In the genomic region with DNA sequence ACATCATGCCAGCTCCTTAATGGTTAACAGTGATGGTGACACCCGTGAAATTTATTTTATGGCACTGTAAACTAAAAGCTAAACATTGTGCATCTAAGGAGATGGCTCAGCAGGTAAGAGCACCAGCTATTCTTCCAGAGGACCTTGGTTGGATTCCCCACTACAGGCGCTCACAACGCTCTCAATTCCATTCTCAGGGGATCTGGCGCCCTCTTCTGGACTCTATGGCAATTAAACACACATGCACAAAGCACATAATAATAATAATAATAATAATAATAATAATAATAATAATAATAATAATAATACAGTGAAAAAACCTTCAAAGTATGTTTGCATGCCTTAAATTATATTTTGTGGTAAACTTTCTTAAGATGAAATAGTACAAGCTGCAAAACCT, we compare ENCODE assay signal across 12 mouse cellular contexts. TPM values are rescaled to one million over a fixed set of nuclear protein-coding genes. Genes with fewer than 3 reads are reported as not detected.
A peak's percentile ranks its signal among the peaks of the same experiment; 100 is the strongest.
DNase-seq lines count a peak whose midpoint lies in the region; ATAC-seq and TF ChIP-seq lines count a peak whose summit lies in the region.
"Had no signal": no experiment of that assay in that cellular context is flagged by ENCODE, and none has a peak within 500 bp of the region (broad histone marks: within the 10 kb centered on the region; RNA-seq: fewer than 3 reads in every experiment).

No protein-coding gene starts in this region.

- H3K4me1 ChIP-seq in liver, embryonic 14.5 days (replicated peaks; ENCODE audit: control insufficient read depth in 2 of 2, insufficient read depth in 2 of 2, low read length in 1 of 2) = no peaks in the 10 kb centered on the region
- no peaks in the 10 kb centered on the region for H3K4me1 ChIP-seq in liver, embryonic 12.5 days
- peaks cover 5% of the 10 kb centered on the region; the same call in 1 of the 2 replicates for H3K4me1 ChIP-seq in limb, embryonic 15.5 days
- H3K4me1 ChIP-seq: embryonic facial prominence, embryonic 13.5 days; heart, embryonic 15.5 days; liver, embryonic 15.5 days had no signal

- 22% methylated on average over 4 of the region's 4 CpGs for WGBS in liver, embryonic 14.5 days (ENCODE audit: insufficient replicate concordance)
- 21% methylated on average over 4 of the region's 4 CpGs for WGBS in liver, embryonic 12.5 days (ENCODE audit: insufficient replicate concordance)
- WGBS in limb, embryonic 15.5 days = 27% methylated on average over 4 of the region's 4 CpGs

- H3K9ac ChIP-seq in liver, embryonic 14.5 days (replicated peaks) = no peak overlapping the region
- no peak overlapping the region for H3K9ac ChIP-seq in liver, embryonic 12.5 days
- no peak overlapping the region for H3K9ac ChIP-seq in limb, embryonic 15.5 days
- H3K9ac ChIP-seq: embryonic facial prominence, embryonic 13.5 days; heart, embryonic 15.5 days; liver, embryonic 15.5 days had no signal

- DNase-seq in cerebellum, postnatal 36 days = peak; percentile 9 to 15
- DNase-seq in liver, embryonic 14.5 days (ENCODE audit: low read depth in 3 of 3, low spot score in 3 of 3) = no peak
- peak; percentile 71 for DNase-seq in R1 (ENCODE audit: low read depth, low spot score)
- no peak for DNase-seq in right cerebral cortex, adult 2 months (ENCODE audit: low spot score in 2 of 2)

- no peak overlapping the region for H3K4me3 ChIP-seq in liver, embryonic 14.5 days (ENCODE audit: insufficient read depth in 1 of 2, low read depth in 2 of 2, low read length in 2 of 2)
- no peak overlapping the region for H3K4me3 ChIP-seq in liver, embryonic 12.5 days
- no peak overlapping the region for H3K4me3 ChIP-seq in limb, embryonic 15.5 days
- H3K4me3 ChIP-seq: embryonic facial prominence, embryonic 13.5 days; heart, embryonic 15.5 days; liver, embryonic 15.5 days had no signal

- TF ChIP-seq CTCF in liver, embryonic 14.5 days (IDR thresholded peaks at IDR 0.05; ENCODE audit: low read depth) = peak; percentile 37; the same call in 1 of the 2 replicates

- ATAC-seq in cerebellum, adult (ENCODE audit: insufficient number of reproducible peaks, low FRiP score, low TSS enrichment) = no peak
- no peak for ATAC-seq in liver, embryonic 14.5 days (ENCODE audit: insufficient read depth)
- ATAC-seq in liver, embryonic 12.5 days = no peak
- ATAC-seq in limb, embryonic 15.5 days (ENCODE audit: insufficient number of reproducible peaks, low FRiP score, low TSS enrichment, low read depth) = no peak
- no peak; the same call in 1 of the 2 replicates for ATAC-seq in megakaryocyte progenitor cell, adult 5-6 weeks (replicated peaks; ENCODE audit: poor library complexity)

- no peak overlapping the region for H3K4me2 ChIP-seq in liver, embryonic 14.5 days (ENCODE audit: low read depth)
- no peak overlapping the region for H3K4me2 ChIP-seq in liver, embryonic 12.5 days
- H3K4me2 ChIP-seq in limb, embryonic 15.5 days = 0 out of 2 replicates have a peak overlapping the region, but pooled peaks have one; percentile 25
- H3K4me2 ChIP-seq: embryonic facial prominence, embryonic 13.5 days; heart, embryonic 15.5 days; liver, embryonic 15.5 days had no signal

- H3K27me3 ChIP-seq in liver, embryonic 14.5 days (ENCODE audit: control insufficient read depth, insufficient read depth, low read length) = no peaks in the 10 kb centered on the region
- no peaks in the 10 kb centered on the region for H3K27me3 ChIP-seq in liver, embryonic 12.5 days (replicated peaks)
- H3K27me3 ChIP-seq in limb, embryonic 15.5 days = no peaks in the 10 kb centered on the region
- H3K27me3 ChIP-seq: embryonic facial prominence, embryonic 13.5 days; heart, embryonic 15.5 days; liver, embryonic 15.5 days had no signal

- no peak overlapping the region for H3K27ac ChIP-seq in liver, embryonic 14.5 days
- no peak overlapping the region for H3K27ac ChIP-seq in liver, embryonic 12.5 days
- H3K27ac ChIP-seq in limb, embryonic 15.5 days = no peak overlapping the region
- H3K27ac ChIP-seq: embryonic facial prominence, embryonic 13.5 days; heart, embryonic 15.5 days; liver, embryonic 15.5 days had no signal

- no peak for TF ChIP-seq EP300 in liver, embryonic 14.5 days (IDR thresholded peaks at IDR 0.05; ENCODE audit: low read depth)

- no peaks in the 10 kb centered on the region for H3K9me3 ChIP-seq in liver, embryonic 14.5 days (ENCODE audit: control insufficient read depth, low read length)
- no peaks in the 10 kb centered on the region for H3K9me3 ChIP-seq in liver, embryonic 12.5 days (replicated peaks)
- no peaks in the 10 kb centered on the region for H3K9me3 ChIP-seq in limb, embryonic 15.5 days
- H3K9me3 ChIP-seq: embryonic facial prominence, embryonic 13.5 days; G1E; heart, embryonic 15.5 days; liver, embryonic 15.5 days had no signal

- H3K36me3 ChIP-seq in liver, embryonic 14.5 days (replicated peaks; ENCODE audit: control insufficient read depth, insufficient read depth, low read depth) = no peaks in the 10 kb centered on the region
- H3K36me3 ChIP-seq in liver, embryonic 12.5 days = no peaks in the 10 kb centered on the region
- H3K36me3 ChIP-seq in limb, embryonic 15.5 days = no peaks in the 10 kb centered on the region
- H3K36me3 ChIP-seq: embryonic facial prominence, embryonic 13.5 days; G1E; heart, embryonic 15.5 days; liver, embryonic 15.5 days had no signal

RNA-seq across cellular contexts. Expression of gene Ccdc81, which starts 11.6 kb away (rescaled TPM):
- polyA plus RNA-seq in liver, embryonic 14.5 days (2012; rRNA removed) = not detected in 2 replicates
- not detected in 2 replicates for polyA plus RNA-seq in liver, embryonic 14.5 days (2014; fragmentation: Nextera tagmentation; extraction: Ambion mirVana)
- polyA plus RNA-seq in liver, embryonic 12.5 days (2016; fragmentation: Nextera tagmentation; extraction: Ambion mirVana) = not detected in 2 replicates
- polyA plus RNA-seq in limb, embryonic 15.5 days (2015; fragmentation: Nextera tagmentation; extraction: Ambion mirVana) = 0.07 and 0.09 TPM in 2 replicates
- total RNA-seq in megakaryocyte progenitor cell, adult 5-6 weeks (2015) = not detected in 2 replicates
- total RNA-seq in megakaryocyte progenitor cell, adult 5-6 weeks (2017) = not detected in 2 replicates
- total RNA-seq: G1E had no signal
- polyA plus RNA-seq: G1E; heart, embryonic 15.5 days; liver, embryonic 15.5 days had no signal

RNA-seq across cellular contexts. Expression of gene Hikeshi, which starts 49.1 kb away (rescaled TPM):
- polyA plus RNA-seq in liver, embryonic 14.5 days (2012; rRNA removed) = 13.9 and 26.7 TPM in 2 replicates
- polyA plus RNA-seq in liver, embryonic 14.5 days (2014; fragmentation: Nextera tagmentation; extraction: Ambion mirVana) = 62.1 and 66.9 TPM in 2 replicates
- 92.6 and 94.9 TPM in 2 replicates for polyA plus RNA-seq in liver, embryonic 12.5 days (2016; fragmentation: Nextera tagmentation; extraction: Ambion mirVana)
- polyA plus RNA-seq in limb, embryonic 15.5 days (2015; fragmentation: Nextera tagmentation; extraction: Ambion mirVana) = 116 and 117 TPM in 2 replicates
- total RNA-seq in megakaryocyte progenitor cell, adult 5-6 weeks (2015) = 96.3 and 97.2 TPM in 2 replicates
- 90.6 and 101 TPM in 2 replicates for total RNA-seq in megakaryocyte progenitor cell, adult 5-6 weeks (2017)

Comparison
In these comparisons a context has a peak if more than half of its experiments do, and no peak if none do; other contexts are left out.
1. DNase-seq: peak in cerebellum, postnatal 36 days (2 of 2) and R1 (single experiment); none in liver, embryonic 14.5 days (0 of 3) and right cerebral cortex, adult 2 months (0 of 2).